Mouse (Mus musculus) heart, embryonic 13.5 days (tissue): ENCODE measurements around the gene Cldn24. TPM values are rescaled to one million over a fixed set of nuclear protein-coding genes. Genes with fewer than 3 reads are reported as not detected.

Source experiments
- ATAC-seq: fragments of 200-750 bp; cut with Nextera tagmentation; 2 replicates; pipeline ENCODE4 v1.8.0; 2017; ENCODE audit warnings: moderate TSS enrichment; ENCODE audit not compliant: insufficient number of reproducible peaks, low FRiP score, low TSS enrichment; ENCODE audit errors: extremely low read depth
- H3K27ac ChIP-seq: fragments of 300-500 bp; sonication (generic); replicated peaks from 2 replicates; pipeline ENCODE4 v1.5.1; 2015; ENCODE audit warnings: moderate library complexity, mild to moderate bottlenecking, inconsistent platforms
- H3K27me3 ChIP-seq: fragments of 300-500 bp; sonication (generic); replicated peaks from 2 replicates; pipeline ENCODE4 v1.6.1; 2015; ENCODE audit warnings: mild to moderate bottlenecking, inconsistent platforms
- H3K36me3 ChIP-seq: fragments of 300-500 bp; sonication (generic); 2 replicates; pipeline ENCODE4 v1.6.1; 2015; ENCODE audit warnings: mild to moderate bottlenecking, inconsistent platforms
- H3K4me1 ChIP-seq: fragments of 300-500 bp; sonication (generic); 2 replicates; pipeline ENCODE4 v1.6.1; 2015; ENCODE audit warnings: inconsistent platforms
- H3K4me2 ChIP-seq: fragments of 300-500 bp; sonication (generic); 2 replicates; pipeline ENCODE4 v1.6.1; 2015; ENCODE audit warnings: inconsistent platforms, mild to moderate bottlenecking, moderate library complexity
- H3K4me3 ChIP-seq: fragments of 300-500 bp; sonication (generic); 2 replicates; pipeline ENCODE4 v1.5.1; 2015; ENCODE audit warnings: moderate library complexity, mild to moderate bottlenecking, inconsistent platforms
- H3K9ac ChIP-seq: fragments of 300-500 bp; sonication (generic); 2 replicates; pipeline ENCODE4 v1.6.1; 2015; ENCODE audit warnings: inconsistent platforms, mild to moderate bottlenecking, moderate library complexity
- H3K9me3 ChIP-seq: fragments of 300-500 bp; sonication (generic); 2 replicates; pipeline ENCODE4 v1.6.1; 2016; ENCODE audit warnings: inconsistent platforms
- WGBS: fragments of 180-500 bp; shearing (Covaris S2); methylation state at CpG from one replicate; pipeline ENCODE4 v1.1.7; 2015; ENCODE audit warnings: mixed read lengths; 5-methylcytosine and 5-hydroxymethylcytosine counted together
- polyA plus RNA-seq: library from polyadenylated mRNA; unstranded; fragments of >200 nt; fragmentation: Nextera tagmentation; extraction: Ambion mirVana; gene quantifications from 2 replicates; pipeline ENCODE4 v1.2.1, GENCODE M21; 2015

The Cldn24 gene
- polyA plus RNA-seq = not detected in 2 replicates

DNA sequence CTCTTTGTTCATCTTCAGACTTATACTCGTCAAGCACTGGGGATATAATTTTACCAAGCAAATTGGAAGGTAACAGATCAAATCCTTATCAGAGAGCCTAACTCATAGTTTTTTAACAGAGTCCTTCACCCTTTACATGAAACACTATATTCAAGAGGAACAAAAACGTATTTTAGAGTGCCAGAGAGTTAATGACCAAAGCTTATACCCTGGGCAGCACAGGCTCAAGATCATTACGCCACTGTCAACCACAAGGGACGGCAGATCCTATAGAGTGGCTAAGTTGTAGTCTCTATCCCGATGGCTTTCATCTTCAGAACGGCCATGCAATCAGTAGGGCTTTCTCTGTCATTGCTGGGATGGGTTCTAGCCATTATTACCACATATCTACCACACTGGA is at the start of gene Cldn24:
Cldn24 (plus strand) TSS at position 301 of the 400 bp plus-strand sequence.
- 83% methylated on average over 6 of the region's 6 CpGs for WGBS
- ATAC-seq = no peak
- H3K36me3 ChIP-seq = no peaks in the 10 kb centered on the region
- H3K4me1 ChIP-seq = peaks cover 10% of the 10 kb centered on the region
- no peak within 1 kb of the TSS for H3K9ac ChIP-seq
- no peak within 1 kb of the TSS for H3K27ac ChIP-seq
- H3K4me3 ChIP-seq = no peak within 1 kb of the TSS
- H3K27me3 ChIP-seq = no peaks in the 10 kb centered on the region
- no peak within 1 kb of the TSS for H3K4me2 ChIP-seq
- no peaks in the 10 kb centered on the region for H3K9me3 ChIP-seq

DNA sequence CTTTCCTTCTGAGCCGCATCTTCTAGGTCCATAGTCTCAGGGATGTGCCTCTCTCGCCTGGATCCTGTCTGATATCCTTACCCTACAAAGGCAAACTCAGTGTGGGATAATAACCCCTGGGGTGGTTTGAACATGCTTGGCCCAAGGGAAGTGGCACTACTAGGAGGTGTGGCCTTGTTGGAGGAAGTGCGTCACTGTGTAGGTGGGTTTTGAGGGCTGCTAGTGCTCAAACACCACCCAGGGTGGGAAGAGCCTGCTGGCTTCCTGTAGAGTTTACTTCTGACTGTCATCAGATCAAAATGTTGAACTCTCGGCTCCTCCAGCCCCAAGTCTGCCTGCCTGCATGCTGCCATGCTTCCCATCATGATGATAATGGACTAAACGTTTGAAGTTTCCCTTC is 49.0 kb upstream of the Cldn24 start:
- 72% methylated on average over 5 of the region's 5 CpGs for WGBS
- Histone ChIP-seq H3K4me2 (no peak overlapping the region), H3K27me3 (no peaks in the 10 kb centered on the region), H3K27ac (no peak overlapping the region), H3K9me3 (no peaks in the 10 kb centered on the region), H3K4me3 (no peak overlapping the region), H3K36me3 (no peaks in the 10 kb centered on the region), H3K9ac (no peak overlapping the region), H3K4me1 (peaks cover 6% of the 10 kb centered on the region; the same call in 1 of the 2 replicates)
- no peak for ATAC-seq

DNA sequence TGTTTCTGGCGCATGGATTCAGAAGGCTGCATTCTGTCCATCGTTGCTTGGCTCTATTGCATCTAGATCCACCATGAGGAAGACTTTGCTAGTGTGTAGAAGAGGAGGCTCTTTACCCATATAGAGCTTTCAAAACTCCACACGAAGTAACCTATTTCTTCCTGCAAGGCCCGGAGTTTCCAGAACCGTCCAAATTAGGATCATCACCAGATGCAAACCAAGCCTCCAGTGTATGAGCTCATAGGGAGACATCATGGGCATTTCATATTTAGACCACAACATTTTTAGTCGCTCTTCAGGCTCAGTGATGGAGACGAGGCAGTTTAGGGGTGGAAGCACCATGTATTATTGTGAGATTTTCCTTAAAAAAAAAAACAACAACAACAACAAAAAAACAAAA is 44.5 kb upstream of the Cldn24 start:
- H3K27ac ChIP-seq = no peak overlapping the region
- no peaks in the 10 kb centered on the region for H3K27me3 ChIP-seq
- H3K36me3 ChIP-seq = no peaks in the 10 kb centered on the region
- no peaks in the 10 kb centered on the region for H3K9me3 ChIP-seq
- H3K4me3 ChIP-seq = no peak overlapping the region
- no peak overlapping the region for H3K4me2 ChIP-seq
- no peaks in the 10 kb centered on the region for H3K4me1 ChIP-seq
- ATAC-seq = no peak
- WGBS = 86% methylated on average over 7 of the region's 7 CpGs
- no peak overlapping the region for H3K9ac ChIP-seq

DNA sequence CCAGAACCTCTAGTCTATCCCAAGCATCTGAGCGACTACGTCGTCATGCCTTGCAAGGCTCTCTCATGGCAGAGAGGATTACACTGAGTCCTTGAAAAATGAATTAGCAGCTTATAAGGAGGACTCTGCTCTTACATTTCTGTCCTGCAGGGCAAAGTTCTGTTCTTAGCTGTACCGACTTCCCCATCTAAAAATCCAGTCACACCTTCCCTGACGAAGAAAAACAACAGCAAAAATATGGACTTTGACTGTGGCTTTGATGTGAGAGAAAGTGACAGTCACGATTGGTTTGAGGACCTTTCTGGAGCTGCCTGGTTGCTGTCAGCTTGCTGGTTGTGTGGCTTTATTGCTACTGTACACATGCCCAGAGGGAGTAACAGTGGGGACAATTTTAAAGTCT is 42.4 kb upstream of the Cldn24 start:
- Histone ChIP-seq H3K27me3 (no peaks in the 10 kb centered on the region), H3K9ac (no peak overlapping the region), H3K27ac (no peak overlapping the region), H3K4me2 (no peak overlapping the region), H3K9me3 (no peaks in the 10 kb centered on the region), H3K4me3 (no peak overlapping the region), H3K36me3 (no peaks in the 10 kb centered on the region), H3K4me1 (no peaks in the 10 kb centered on the region)
- 72% methylated on average over 6 of the region's 6 CpGs for WGBS
- ATAC-seq = no peak

DNA sequence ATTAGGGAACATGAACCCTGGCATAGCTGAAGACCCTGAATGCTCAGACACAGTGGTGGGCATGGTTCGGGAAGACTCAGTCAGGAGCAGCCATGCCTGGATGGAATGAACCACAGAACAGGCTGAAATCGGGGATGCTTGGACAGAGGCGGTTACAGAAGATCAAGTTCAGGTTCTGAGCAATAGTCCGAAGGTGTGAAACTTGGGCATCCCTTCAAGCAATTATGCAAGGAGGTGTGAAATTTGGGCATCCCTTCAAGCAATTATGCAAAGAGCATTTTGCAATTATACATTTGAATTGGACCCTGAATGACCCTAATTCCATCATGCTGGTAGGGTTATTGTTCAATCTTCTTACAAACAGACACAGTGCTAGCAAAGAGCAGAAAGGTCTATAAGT is 40.1 kb upstream of the Cldn24 start:
- Histone ChIP-seq H3K27me3 (no peaks in the 10 kb centered on the region), H3K4me3 (no peak overlapping the region), H3K9ac (no peak overlapping the region), H3K4me2 (no peak overlapping the region), H3K27ac (no peak overlapping the region), H3K36me3 (no peaks in the 10 kb centered on the region), H3K4me1 (no peaks in the 10 kb centered on the region), H3K9me3 (no peaks in the 10 kb centered on the region)
- ATAC-seq = no peak
- WGBS = 88% methylated on average over 4 of the region's 4 CpGs

DNA sequence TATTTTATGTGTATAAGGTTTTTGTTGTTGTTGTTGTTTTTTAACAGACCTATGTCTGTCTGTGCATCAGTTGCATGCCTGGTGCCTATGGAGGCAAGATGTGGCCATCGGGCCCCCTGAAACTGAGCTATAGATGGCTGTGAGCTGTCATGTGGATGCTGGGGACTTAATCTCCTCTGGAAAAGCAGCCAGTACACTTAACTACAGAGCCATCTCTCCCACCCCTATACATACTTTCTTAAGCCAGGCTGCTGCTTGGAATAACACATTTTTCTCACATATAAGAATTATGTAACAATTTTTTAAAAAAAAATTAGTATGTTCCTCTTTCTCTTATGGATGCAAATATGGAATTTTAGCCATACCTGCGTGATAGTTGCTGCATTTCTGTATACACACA is 38.4 kb upstream of the Cldn24 start:
- H3K27ac ChIP-seq = no peak overlapping the region
- H3K9me3 ChIP-seq = no peaks in the 10 kb centered on the region
- H3K27me3 ChIP-seq = no peaks in the 10 kb centered on the region
- WGBS = 85% methylated on average over 2 of the region's 2 CpGs
- H3K36me3 ChIP-seq = no peaks in the 10 kb centered on the region
- peaks cover 8% of the 10 kb centered on the region for H3K4me1 ChIP-seq
- no peak for ATAC-seq
- no peak overlapping the region for H3K4me2 ChIP-seq
- no peak overlapping the region for H3K4me3 ChIP-seq
- no peak overlapping the region for H3K9ac ChIP-seq

DNA sequence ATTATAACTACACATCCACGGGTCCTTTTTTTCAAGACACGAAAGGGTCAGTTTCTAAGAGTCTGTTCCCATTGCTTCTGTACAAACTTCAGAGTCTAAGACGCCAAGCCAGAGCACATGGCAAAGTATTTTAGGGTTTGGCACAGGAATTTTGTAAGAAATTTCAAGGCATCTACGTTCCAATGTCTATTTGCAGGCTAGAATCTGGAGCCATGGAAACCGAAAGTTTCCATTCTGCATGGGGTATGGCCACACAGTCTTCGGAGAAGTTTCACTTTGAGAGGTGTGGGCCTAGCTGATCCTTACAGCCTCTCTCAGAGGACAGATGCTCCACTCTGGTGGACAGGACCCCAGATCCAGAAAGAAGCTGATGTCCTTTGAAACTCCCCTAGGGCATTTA is 38.0 kb upstream of the Cldn24 start:
- Histone ChIP-seq H3K9ac (no peak overlapping the region), H3K4me2 (no peak overlapping the region), H3K4me1 (peaks cover 8% of the 10 kb centered on the region), H3K4me3 (no peak overlapping the region), H3K27me3 (no peaks in the 10 kb centered on the region), H3K27ac (no peak overlapping the region), H3K9me3 (no peaks in the 10 kb centered on the region), H3K36me3 (no peaks in the 10 kb centered on the region)
- WGBS = 82% methylated on average over 6 of the region's 6 CpGs
- no peak for ATAC-seq

DNA sequence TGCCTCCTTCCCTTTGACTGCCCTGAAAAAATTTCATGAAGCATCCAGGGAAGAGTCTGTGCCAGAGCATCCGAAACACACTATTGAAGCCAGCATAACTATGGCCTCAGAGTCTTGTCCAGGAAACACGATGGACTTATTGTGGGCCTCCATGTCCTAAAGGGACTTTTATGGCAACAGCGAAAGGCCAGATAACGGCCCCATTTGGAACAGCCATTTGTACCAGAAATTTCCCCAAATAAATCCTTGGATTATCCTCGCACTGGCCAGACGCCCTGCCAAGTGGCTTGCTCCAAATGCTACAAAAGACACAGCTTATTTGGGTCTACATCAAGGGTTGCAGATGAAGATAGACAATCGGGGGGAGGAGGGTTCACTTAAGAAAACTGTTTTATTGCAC is 37.5 kb upstream of the Cldn24 start:
- H3K4me2 ChIP-seq = no peak overlapping the region
- 81% methylated on average over 7 of the region's 7 CpGs for WGBS
- ATAC-seq = no peak

DNA sequence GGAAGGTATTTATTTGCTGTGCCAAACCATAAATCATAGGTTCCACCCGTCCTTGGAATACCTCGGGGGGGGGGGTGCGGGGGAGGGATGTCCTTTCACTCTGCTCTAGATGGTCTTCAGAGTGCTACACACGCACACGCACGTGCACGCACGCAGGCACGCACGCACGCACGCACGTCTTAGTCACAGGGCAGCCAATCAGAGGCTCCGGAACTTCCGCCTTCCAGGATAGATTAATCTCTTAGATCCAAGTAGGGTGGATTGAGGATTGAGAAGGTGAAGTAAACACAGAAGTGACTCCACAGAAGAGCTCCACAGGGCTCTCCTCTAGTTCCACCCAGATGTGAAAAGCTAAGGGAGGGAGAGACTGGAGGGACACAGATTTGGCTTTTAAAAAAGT is 35.6 kb upstream of the Cldn24 start:
- Histone ChIP-seq H3K27me3 (no peaks in the 10 kb centered on the region), H3K9me3 (no peaks in the 10 kb centered on the region), H3K4me2 (no peak overlapping the region), H3K4me1 (peaks cover 8% of the 10 kb centered on the region), H3K4me3 (no peak overlapping the region), H3K9ac (no peak overlapping the region), H3K36me3 (no peaks in the 10 kb centered on the region), H3K27ac (no peak overlapping the region)
- WGBS = 88% methylated on average over 15 of the region's 15 CpGs
- ATAC-seq = no peak

More for the DNA sequence above, 37.5 kb upstream of the Cldn24 start:
- Histone ChIP-seq H3K9me3 (no peaks in the 10 kb centered on the region), H3K27me3 (no peaks in the 10 kb centered on the region), H3K36me3 (no peaks in the 10 kb centered on the region), H3K4me1 (peaks cover 8% of the 10 kb centered on the region), H3K4me3 (no peak overlapping the region), H3K9ac (no peak overlapping the region), H3K27ac (no peak overlapping the region)

DNA sequence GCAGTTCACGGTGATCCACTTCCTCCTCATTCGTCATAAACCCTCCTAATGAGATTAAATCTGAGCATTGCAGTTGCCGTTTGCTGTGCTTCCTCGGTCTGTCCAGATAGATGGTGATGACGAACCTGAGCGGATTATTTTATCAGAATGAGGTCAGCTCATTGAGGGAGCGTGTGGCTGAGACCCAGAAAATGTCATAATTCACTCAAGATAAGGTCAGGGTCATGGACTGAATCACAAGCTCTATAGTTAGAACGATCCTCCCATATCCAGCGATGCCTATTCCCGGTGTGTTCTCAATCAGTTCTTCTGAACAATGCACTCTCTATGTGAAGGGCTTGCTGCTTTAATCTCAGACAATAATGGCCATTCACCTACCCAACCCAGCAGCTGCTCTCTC is 34.2 kb upstream of the Cldn24 start:
- H3K4me2 ChIP-seq = peak overlapping the region; percentile 54
- peak overlapping the region; percentile 4; the same call in 1 of the 2 replicates for H3K27ac ChIP-seq
- H3K9me3 ChIP-seq = no peaks in the 10 kb centered on the region
- H3K36me3 ChIP-seq = no peaks in the 10 kb centered on the region
- ATAC-seq = no peak
- no peaks in the 10 kb centered on the region for H3K27me3 ChIP-seq
- H3K4me1 ChIP-seq = peaks cover 8% of the 10 kb centered on the region
- H3K9ac ChIP-seq = no peak overlapping the region
- H3K4me3 ChIP-seq = peak overlapping the region; percentile 2
- WGBS = 24% methylated on average over 10 of the region's 10 CpGs

DNA sequence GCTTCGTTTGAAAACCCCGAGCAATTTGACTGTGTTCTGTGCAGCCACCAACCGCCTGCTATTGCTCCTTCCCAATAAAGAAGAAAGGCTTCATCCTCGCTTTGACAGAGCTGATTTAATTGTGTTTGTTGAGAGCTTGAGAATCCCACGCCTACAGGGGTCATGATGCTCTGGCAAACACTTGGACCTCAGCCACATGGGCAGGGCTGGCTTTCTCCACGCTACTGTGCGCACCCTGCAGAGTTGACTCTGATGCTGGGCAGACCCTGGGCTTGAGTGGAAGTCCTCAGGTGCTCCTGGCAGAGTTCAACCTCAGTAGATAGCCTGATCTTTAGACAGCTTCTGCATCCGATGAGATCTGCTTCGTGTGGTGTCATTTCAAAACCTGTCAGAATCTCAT is 30.0 kb upstream of the Cldn24 start:
- WGBS = 72% methylated on average over 9 of the region's 9 CpGs
- ATAC-seq = no peak
- peaks cover 8% of the 10 kb centered on the region for H3K4me1 ChIP-seq
- no peaks in the 10 kb centered on the region for H3K27me3 ChIP-seq
- H3K9ac ChIP-seq = no peak overlapping the region
- H3K27ac ChIP-seq = no peak overlapping the region
- H3K4me2 ChIP-seq = no peak overlapping the region
- H3K36me3 ChIP-seq = no peaks in the 10 kb centered on the region
- H3K4me3 ChIP-seq = no peak overlapping the region
- 0 out of 2 replicates have a peak, but pooled peaks cover 6% of the 10 kb centered on the region for H3K9me3 ChIP-seq

DNA sequence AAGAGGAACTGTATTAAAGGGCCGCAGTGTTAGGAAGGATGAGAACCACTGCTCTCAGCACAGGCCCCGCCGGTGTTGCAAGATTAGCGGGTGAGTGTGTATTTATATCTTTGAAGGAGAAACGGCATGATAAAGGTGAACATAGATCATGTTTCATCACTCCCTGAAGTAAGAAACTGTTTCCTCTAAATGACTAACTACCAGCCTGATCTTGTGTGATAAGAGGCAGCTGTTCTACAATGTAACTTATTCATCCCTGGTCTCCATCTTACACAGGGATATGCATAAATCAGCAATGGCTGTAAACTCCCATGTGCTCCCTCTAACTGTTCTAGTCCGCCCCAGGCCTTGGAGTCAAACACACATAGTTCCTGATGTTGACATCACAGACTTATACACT is 22.5 kb upstream of the Cldn24 start:
- ATAC-seq = no peak
- WGBS = 49% methylated on average over 6 of the region's 6 CpGs
- Histone ChIP-seq H3K9me3 (0 out of 2 replicates have a peak, but pooled peaks cover 6% of the 10 kb centered on the region), H3K9ac (no peak overlapping the region), H3K4me2 (no peak overlapping the region), H3K27me3 (no peaks in the 10 kb centered on the region), H3K4me3 (no peak overlapping the region), H3K36me3 (no peaks in the 10 kb centered on the region), H3K27ac (no peak overlapping the region), H3K4me1 (0 out of 2 replicates have a peak, but pooled peaks cover 11% of the 10 kb centered on the region)
